Mouse (Mus musculus): ENCODE measurements around the gene Cd34. TPM values are rescaled to one million over a fixed set of nuclear protein-coding genes. Genes with fewer than 3 reads are reported as not detected.

The Cd34 gene
- polyA plus RNA-seq, 1 experiment from 2014 or later, result 50.8 TPM

GRCm38 (mm10) chr1:194942912-194943311, 4.3 kb downstream of the Cd34 start:
- no peak overlapping the region for H3K4me3 ChIP-seq
- peaks cover 14% of the 10 kb centered on the region for H3K4me1 ChIP-seq
- H3K36me3 ChIP-seq (replicated peaks), result no peaks in the 10 kb centered on the region
- no peak overlapping the region for H3K27ac ChIP-seq (replicated peaks)
- no peak for DNase-seq (ENCODE audit: low spot score)
- no peaks in the 10 kb centered on the region for H3K9me3 ChIP-seq
- H3K27me3 ChIP-seq (replicated peaks; ENCODE audit: low read depth, poor library complexity, severe bottlenecking), result peaks cover 24% of the 10 kb centered on the region

- 86% methylated on average over 5 of the region's 5 CpGs for WGBS
- Histone ChIP-seq H3K4me3 (no peak overlapping the region), H3K27ac (replicated peaks) (no peak overlapping the region), H3K9me3 (no peaks in the 10 kb centered on the region), H3K27me3 (replicated peaks; ENCODE audit: low read depth, poor library complexity, severe bottlenecking) (peaks cover 18% of the 10 kb centered on the region), H3K36me3 (replicated peaks) (no peaks in the 10 kb centered on the region), H3K4me1 (peaks cover 14% of the 10 kb centered on the region)
- DNase-seq (ENCODE audit: low spot score), result no peak
Measured at GRCm38 (mm10) chr1:194943485-194943884, 4.9 kb downstream of the Cd34 start.

- H3K27me3 ChIP-seq (replicated peaks; ENCODE audit: low read depth, poor library complexity, severe bottlenecking), result no peaks in the 10 kb centered on the region; the same call in 1 of the 2 replicates
- H3K9me3 ChIP-seq, result no peaks in the 10 kb centered on the region
- no peak overlapping the region for H3K4me3 ChIP-seq
- H3K27ac ChIP-seq (replicated peaks), result no peak overlapping the region
- H3K36me3 ChIP-seq (replicated peaks), result no peaks in the 10 kb centered on the region
- peaks cover 6% of the 10 kb centered on the region for H3K4me1 ChIP-seq
- peak; percentile 47 for DNase-seq (ENCODE audit: low spot score)
- 39% methylated on average over 2 of the region's 2 CpGs for WGBS
Measured at GRCm38 (mm10) chr1:194945382-194945781, 6.8 kb downstream of the Cd34 start.

- H3K36me3 ChIP-seq (replicated peaks), result no peaks in the 10 kb centered on the region
- no peak for DNase-seq (ENCODE audit: low spot score)
- H3K9me3 ChIP-seq, result no peaks in the 10 kb centered on the region
- no peaks in the 10 kb centered on the region for H3K27me3 ChIP-seq (replicated peaks; ENCODE audit: low read depth, poor library complexity, severe bottlenecking)
- H3K4me3 ChIP-seq, result no peak overlapping the region
- WGBS, result 97% methylated on average over 1 of the region's 1 CpGs
- H3K4me1 ChIP-seq, result peaks cover 6% of the 10 kb centered on the region
- H3K27ac ChIP-seq (replicated peaks), result no peak overlapping the region
Measured at GRCm38 (mm10) chr1:194946467-194946866, 7.8 kb downstream of the Cd34 start.

GRCm38 (mm10) chr1:194950913-194951312, 12.3 kb downstream of the Cd34 start:
- WGBS, result 57% methylated on average over 2 of the region's 2 CpGs
- Histone ChIP-seq H3K4me1 (no peaks in the 10 kb centered on the region), H3K36me3 (replicated peaks) (no peaks in the 10 kb centered on the region), H3K27ac (replicated peaks) (no peak overlapping the region), H3K4me3 (no peak overlapping the region), H3K27me3 (replicated peaks; ENCODE audit: low read depth, poor library complexity, severe bottlenecking) (no peaks in the 10 kb centered on the region), H3K9me3 (no peaks in the 10 kb centered on the region)
- DNase-seq (ENCODE audit: low spot score), result no peak

- H3K27me3 ChIP-seq (replicated peaks; ENCODE audit: low read depth, poor library complexity, severe bottlenecking), result no peaks in the 10 kb centered on the region
- H3K27ac ChIP-seq (replicated peaks), result no peak overlapping the region
- DNase-seq (ENCODE audit: low spot score), result no peak
- H3K4me3 ChIP-seq, result no peak overlapping the region
- H3K36me3 ChIP-seq (replicated peaks), result no peaks in the 10 kb centered on the region
- WGBS, result 86% methylated on average over 1 of the region's 1 CpGs
- no peaks in the 10 kb centered on the region for H3K9me3 ChIP-seq
- no peaks in the 10 kb centered on the region for H3K4me1 ChIP-seq
Measured at GRCm38 (mm10) chr1:194952891-194953290, 14.3 kb downstream of the Cd34 start.

- Histone ChIP-seq H3K27me3 (replicated peaks; ENCODE audit: low read depth, poor library complexity, severe bottlenecking) (no peaks in the 10 kb centered on the region), H3K9me3 (no peaks in the 10 kb centered on the region), H3K36me3 (replicated peaks) (no peaks in the 10 kb centered on the region), H3K27ac (replicated peaks) (no peak overlapping the region), H3K4me3 (no peak overlapping the region), H3K4me1 (no peaks in the 10 kb centered on the region)
- no peak for DNase-seq (ENCODE audit: low spot score)
Measured at GRCm38 (mm10) chr1:194954694-194955093, 16.1 kb downstream of the Cd34 start.

- no peaks in the 10 kb centered on the region for H3K27me3 ChIP-seq (replicated peaks; ENCODE audit: low read depth, poor library complexity, severe bottlenecking)
- no peak for DNase-seq (ENCODE audit: low spot score)
- H3K4me3 ChIP-seq, result no peak overlapping the region
- no peaks in the 10 kb centered on the region for H3K9me3 ChIP-seq
- WGBS, result 53% methylated on average over 2 of the region's 2 CpGs
- H3K27ac ChIP-seq (replicated peaks), result no peak overlapping the region
- no peaks in the 10 kb centered on the region for H3K4me1 ChIP-seq
- no peaks in the 10 kb centered on the region for H3K36me3 ChIP-seq (replicated peaks)
Measured at GRCm38 (mm10) chr1:194955749-194956148, 17.1 kb downstream of the Cd34 start.

GRCm38 (mm10) chr1:194957021-194957420, 18.4 kb downstream of the Cd34 start:
- H3K4me1 ChIP-seq, result no peaks in the 10 kb centered on the region
- H3K27ac ChIP-seq (replicated peaks), result no peak overlapping the region
- no peak for DNase-seq (ENCODE audit: low spot score)
- no peaks in the 10 kb centered on the region for H3K36me3 ChIP-seq (replicated peaks)
- no peak overlapping the region for H3K4me3 ChIP-seq
- 94% methylated on average over 2 of the region's 2 CpGs for WGBS
- no peaks in the 10 kb centered on the region for H3K27me3 ChIP-seq (replicated peaks; ENCODE audit: low read depth, poor library complexity, severe bottlenecking)
- no peaks in the 10 kb centered on the region for H3K9me3 ChIP-seq

DNA sequence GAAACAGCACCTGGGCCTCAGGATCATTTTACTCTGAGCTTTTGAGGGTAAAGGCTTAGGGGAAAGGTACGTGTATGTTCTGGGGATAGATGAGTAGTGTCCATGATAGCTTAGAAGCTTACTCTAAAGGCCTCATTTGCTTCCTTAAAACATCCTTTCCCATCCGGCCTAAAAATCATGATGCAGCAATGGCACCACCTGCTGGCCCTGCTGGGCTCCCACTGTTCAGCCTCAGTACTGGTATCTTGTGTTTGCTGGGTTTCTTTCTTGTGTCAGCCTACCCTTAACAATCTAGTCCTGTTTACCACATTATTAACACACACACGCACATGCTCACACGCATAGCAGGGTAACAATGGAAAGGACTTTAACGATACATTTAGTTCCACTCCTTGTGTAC, 23.6 kb downstream of the Cd34 start:
- WGBS, result 38% methylated on average over 5 of the region's 5 CpGs
- no peaks in the 10 kb centered on the region for H3K27me3 ChIP-seq (replicated peaks; ENCODE audit: low read depth, poor library complexity, severe bottlenecking)
- H3K4me3 ChIP-seq, result no peak overlapping the region
- peak; percentile 69 for DNase-seq (ENCODE audit: low spot score)
- H3K27ac ChIP-seq (replicated peaks), result no peak overlapping the region
- no peaks in the 10 kb centered on the region for H3K4me1 ChIP-seq
- no peaks in the 10 kb centered on the region for H3K9me3 ChIP-seq
- no peaks in the 10 kb centered on the region for H3K36me3 ChIP-seq (replicated peaks)

GRCm38 (mm10) chr1:194962712-194963111, 24.1 kb downstream of the Cd34 start:
- DNase-seq (ENCODE audit: low spot score), result no peak
- Histone ChIP-seq H3K9me3 (no peaks in the 10 kb centered on the region), H3K36me3 (replicated peaks) (no peaks in the 10 kb centered on the region), H3K27me3 (replicated peaks; ENCODE audit: low read depth, poor library complexity, severe bottlenecking) (no peaks in the 10 kb centered on the region), H3K27ac (replicated peaks) (no peak overlapping the region), H3K4me3 (no peak overlapping the region), H3K4me1 (no peaks in the 10 kb centered on the region)

- Histone ChIP-seq H3K4me3 (no peak overlapping the region), H3K27ac (replicated peaks) (no peak overlapping the region), H3K4me1 (peaks cover 10% of the 10 kb centered on the region), H3K36me3 (replicated peaks) (no peaks in the 10 kb centered on the region), H3K9me3 (no peaks in the 10 kb centered on the region), H3K27me3 (replicated peaks; ENCODE audit: low read depth, poor library complexity, severe bottlenecking) (peaks cover 19% of the 10 kb centered on the region)
- DNase-seq (ENCODE audit: low spot score), result no peak
- 88% methylated on average over 4 of the region's 4 CpGs for WGBS
Measured at GRCm38 (mm10) chr1:194971980-194972379, 33.4 kb downstream of the Cd34 start.

- Histone ChIP-seq H3K4me1 (peaks cover 24% of the 10 kb centered on the region), H3K4me3 (peak overlapping the region; percentile 83), H3K9me3 (no peaks in the 10 kb centered on the region), H3K27ac (replicated peaks) (peak overlapping the region; percentile 84), H3K27me3 (replicated peaks; ENCODE audit: low read depth, poor library complexity, severe bottlenecking) (peaks cover 25% of the 10 kb centered on the region), H3K36me3 (replicated peaks) (no peaks in the 10 kb centered on the region)
- WGBS, result under 1% methylated on average over 42 of the region's 42 CpGs
- peak; percentile 91 for DNase-seq (ENCODE audit: low spot score)
Measured at GRCm38 (mm10) chr1:194976164-194976516, 37.5 kb downstream of the Cd34 start.
